ENCODE assay signal across 16 mouse cellular contexts in genomic region chr1:132329656-132330055, GRCm38 (mm10). TPM values are rescaled to one million over a fixed set of nuclear protein-coding genes. Genes with fewer than 3 reads are reported as not detected.
"Had no signal": no experiment of that assay in that cellular context is flagged by ENCODE, and none has a peak within 500 bp of the region (broad histone marks: within the 10 kb centered on the region; RNA-seq: fewer than 3 reads in every experiment).

No protein-coding gene starts in this region.

- H3K27me3 ChIP-seq: liver, embryonic 12.5 days; lung, embryonic 15.5 days; neural tube, embryonic 12.5 days had no signal

- H3K27ac ChIP-seq: kidney, postnatal 0 days; liver, embryonic 12.5 days; lung, embryonic 15.5 days; macrophage; neural tube, embryonic 12.5 days had no signal

- ATAC-seq: intestine, embryonic 16.5 days; liver, embryonic 12.5 days had no signal

- H3K4me3 ChIP-seq: liver, embryonic 12.5 days; lung, embryonic 15.5 days; megakaryocyte, embryonic 14.5 days; neural tube, embryonic 12.5 days had no signal

- DNase-seq: kidney, adult 9 months; layer of hippocampus, adult 9-11 months; lung, postnatal 14 days; spleen, adult 18-20 months; thymus, adult 18-20 months; thymus, postnatal 14 days had no signal

- H3K9ac ChIP-seq: liver, embryonic 12.5 days; lung, embryonic 15.5 days; neural tube, embryonic 12.5 days had no signal

- H3K4me2 ChIP-seq: liver, embryonic 12.5 days; lung, embryonic 15.5 days; neural tube, embryonic 12.5 days had no signal

- H3K9me3 ChIP-seq: liver, embryonic 12.5 days; lung, embryonic 15.5 days; megakaryocyte, embryonic 14.5 days; neural tube, embryonic 12.5 days had no signal

RNA-seq across cellular contexts. Expression of gene Klhdc8a, which starts 31.2 kb away (rescaled TPM):
- total RNA-seq: monocyte, adult 5-6 weeks; neutrophil, adult 5-6 weeks had no signal
- polyA plus RNA-seq: macrophage; stomach, embryonic 14.5 days had no signal
